Mouse (Mus musculus) stomach, postnatal 0 days (tissue): Measurements from ENCODE around the gene Plcd3.

Experiments used
- CTCF ChIP-seq: IDR thresholded peaks from 2 replicates; pipeline ENCODE4 v1.5.1; 2016; ENCODE audit warnings: antibody characterized with exemption, low read depth, mild to moderate bottlenecking, moderate library complexity
- EP300 ChIP-seq: optimal IDR thresholded peaks from 2 replicates; pipeline ENCODE3; 2016; ENCODE audit warnings: antibody characterized with exemption

DNA sequence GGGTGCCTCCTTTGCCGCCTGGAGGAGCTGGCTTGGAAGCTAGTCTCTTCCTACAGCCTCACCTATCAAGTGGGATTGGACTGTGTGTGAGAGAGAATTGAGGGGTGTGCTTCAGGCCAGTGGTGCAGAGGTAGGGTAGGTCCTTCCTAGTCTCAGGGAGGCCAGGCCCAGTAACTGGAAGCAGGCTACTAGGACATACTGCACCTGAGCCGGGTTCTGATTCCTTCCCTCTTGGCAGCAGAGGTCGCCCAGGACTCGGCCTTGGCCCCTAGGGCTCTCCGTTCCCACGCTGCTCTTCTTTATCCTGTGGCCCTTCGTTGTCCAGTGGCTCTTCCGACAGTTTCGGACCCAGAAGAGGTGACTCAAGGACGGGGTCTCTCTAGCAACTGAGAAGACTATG lies 9.8 kb upstream of the Plcd3 start:
- no peak for TF ChIP-seq CTCF
- TF ChIP-seq EP300, result no peak
